Mouse (Mus musculus): ENCODE results near the gene Ezh1. TPM values are rescaled to one million over a fixed set of nuclear protein-coding genes. Genes with fewer than 3 reads are reported as not detected.
A peak's percentile ranks its signal among the peaks of the same experiment; 100 is the strongest.

Gene Ezh1
- total RNA-seq, 1 experiment from 2014 or later, result 42.6 TPM

GRCm38 (mm10) chr11:101188166-101188805 is 38.0 kb downstream of the Ezh1 start:
- ATAC-seq (replicated peaks; ENCODE audit: insufficient number of reproducible peaks, low FRiP score, low TSS enrichment, poor library complexity, severe bottlenecking), result no peak

GRCm38 (mm10) chr11:101187541-101187940 is 38.7 kb downstream of the Ezh1 start:
- ATAC-seq (replicated peaks; ENCODE audit: insufficient number of reproducible peaks, low FRiP score, low TSS enrichment, poor library complexity, severe bottlenecking), result no peak

- no peak for ATAC-seq (replicated peaks; ENCODE audit: insufficient number of reproducible peaks, low FRiP score, low TSS enrichment, poor library complexity, severe bottlenecking)
Measured at GRCm38 (mm10) chr11:101186526-101187247, 39.6 kb downstream of the Ezh1 start.

GRCm38 (mm10) chr11:101185441-101185840 is 40.8 kb downstream of the Ezh1 start:
- no peak for ATAC-seq (replicated peaks; ENCODE audit: insufficient number of reproducible peaks, low FRiP score, low TSS enrichment, poor library complexity, severe bottlenecking)

GRCm38 (mm10) chr11:101184984-101185383 is 41.3 kb downstream of the Ezh1 start:
- ATAC-seq (replicated peaks; ENCODE audit: insufficient number of reproducible peaks, low FRiP score, low TSS enrichment, poor library complexity, severe bottlenecking), result no peak

- no peak for ATAC-seq (replicated peaks; ENCODE audit: insufficient number of reproducible peaks, low FRiP score, low TSS enrichment, poor library complexity, severe bottlenecking)
Measured at GRCm38 (mm10) chr11:101182771-101183517, 43.3 kb downstream of the Ezh1 start.

- no peak for ATAC-seq (replicated peaks; ENCODE audit: insufficient number of reproducible peaks, low FRiP score, low TSS enrichment, poor library complexity, severe bottlenecking)
Measured at GRCm38 (mm10) chr11:101181961-101182360, 44.3 kb downstream of the Ezh1 start.

- ATAC-seq (replicated peaks; ENCODE audit: insufficient number of reproducible peaks, low FRiP score, low TSS enrichment, poor library complexity, severe bottlenecking), result peak; percentile 38; the same call in 1 of the 2 replicates
Measured at GRCm38 (mm10) chr11:101180846-101181740, 45.2 kb downstream of the Ezh1 start.

GRCm38 (mm10) chr11:101180261-101180660 is 46.0 kb downstream of the Ezh1 start:
- ATAC-seq (replicated peaks; ENCODE audit: insufficient number of reproducible peaks, low FRiP score, low TSS enrichment, poor library complexity, severe bottlenecking), result no peak

- no peak for ATAC-seq (replicated peaks; ENCODE audit: insufficient number of reproducible peaks, low FRiP score, low TSS enrichment, poor library complexity, severe bottlenecking)
Measured at GRCm38 (mm10) chr11:101179306-101179705, 47.0 kb downstream of the Ezh1 start.

GRCm38 (mm10) chr11:101178061-101179058 is 47.9 kb downstream of the Ezh1 start:
- no peak for ATAC-seq (replicated peaks; ENCODE audit: insufficient number of reproducible peaks, low FRiP score, low TSS enrichment, poor library complexity, severe bottlenecking)

- no peak for ATAC-seq (replicated peaks; ENCODE audit: insufficient number of reproducible peaks, low FRiP score, low TSS enrichment, poor library complexity, severe bottlenecking)
Measured at GRCm38 (mm10) chr11:101176933-101177773, 49.1 kb downstream of the Ezh1 start.

- ATAC-seq (replicated peaks; ENCODE audit: insufficient number of reproducible peaks, low FRiP score, low TSS enrichment, poor library complexity, severe bottlenecking), result no peak
Measured at GRCm38 (mm10) chr11:101176117-101176691, 50.1 kb downstream of the Ezh1 start.

- no peak for ATAC-seq (replicated peaks; ENCODE audit: insufficient number of reproducible peaks, low FRiP score, low TSS enrichment, poor library complexity, severe bottlenecking)
Measured at GRCm38 (mm10) chr11:101175636-101176116, 50.6 kb downstream of the Ezh1 start.

- ATAC-seq (replicated peaks; ENCODE audit: insufficient number of reproducible peaks, low FRiP score, low TSS enrichment, poor library complexity, severe bottlenecking), result no peak
Measured at GRCm38 (mm10) chr11:101174851-101175628, 51.2 kb downstream of the Ezh1 start, which contains the start of gene Ccr10. Gene Ccr10, minus strand, starts transcription at chr11:101175443.

GRCm38 (mm10) chr11:101174389-101174745 is 51.9 kb downstream of the Ezh1 start:
- ATAC-seq (replicated peaks; ENCODE audit: insufficient number of reproducible peaks, low FRiP score, low TSS enrichment, poor library complexity, severe bottlenecking), result no peak

All from monocyte, adult 5-6 weeks (primary cell).